In the genomic region with DNA sequence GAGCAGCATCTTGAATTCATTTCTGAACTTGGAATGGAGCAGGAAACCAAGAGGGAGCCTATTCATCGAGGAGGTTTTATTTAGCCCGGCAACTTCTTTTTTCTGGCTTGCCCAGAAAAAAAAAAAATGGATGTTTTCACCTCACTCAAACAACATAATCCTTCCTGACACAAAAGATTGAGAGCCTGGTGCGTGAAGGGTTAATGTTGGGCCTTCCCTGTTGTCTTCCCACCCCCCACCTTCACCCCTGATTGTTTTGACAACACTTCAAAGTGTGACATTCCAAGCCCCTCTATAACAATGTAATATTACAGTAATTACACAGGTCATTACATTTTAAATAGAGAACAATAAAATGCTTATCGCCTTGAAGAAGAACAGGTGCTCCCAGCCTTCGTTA, we compare ENCODE assay signal across 12 mouse cellular contexts. TPM values are rescaled to one million over a fixed set of nuclear protein-coding genes. Genes with fewer than 3 reads are reported as not detected.
DNase-seq lines count a peak whose midpoint lies in the region; ATAC-seq and TF ChIP-seq lines count a peak whose summit lies in the region.
"Had no signal": no experiment of that assay in that cellular context is flagged by ENCODE, and none has a peak within 500 bp of the region (broad histone marks: within the 10 kb centered on the region; RNA-seq: fewer than 3 reads in every experiment).

No protein-coding gene starts in this region.

- no peak for TF ChIP-seq CTCF in lung, embryonic 14.5 days (IDR thresholded peaks at IDR 0.05; ENCODE audit: low read depth)

- ATAC-seq in lung, embryonic 14.5 days (ENCODE audit: insufficient read depth), result no peak
- no peak for ATAC-seq in forebrain, embryonic 12.5 days (ENCODE audit: low FRiP score)
- ATAC-seq in granulocyte monocyte progenitor cell, adult 5-6 weeks (replicated peaks; ENCODE audit: poor library complexity, severe bottlenecking), result no peak
- ATAC-seq: liver, embryonic 12.5 days had no signal

- no peak for DNase-seq in lung, embryonic 14.5 days
- no peak for DNase-seq in lung, postnatal 14 days
- no peak for DNase-seq in limb, embryonic 10.5 days (ENCODE audit: low spot score)
- peak; percentile 52 for DNase-seq in retina, embryonic 14.5 days (ENCODE audit: low spot score)
- no peak for DNase-seq in cerebellum, adult 9-11 months
- DNase-seq in adrenal gland, postnatal 36 days, result no peak
- DNase-seq: adrenal gland, adult 8-10 months; gastrocnemius, postnatal 14 days; kidney, adult 9 months had no signal

- WGBS in lung, embryonic 14.5 days, result 45% methylated on average over 5 of the region's 5 CpGs
- WGBS in forebrain, embryonic 12.5 days, result 2% methylated on average over 5 of the region's 5 CpGs
- 9% methylated on average over 5 of the region's 5 CpGs for WGBS in limb, embryonic 10.5 days

- no peaks in the 10 kb centered on the region for H3K27me3 ChIP-seq in lung, embryonic 14.5 days (ENCODE audit: insufficient read depth, low read length)
- H3K27me3 ChIP-seq in forebrain, embryonic 12.5 days, result peaks cover 3% of the 10 kb centered on the region; the same call in 1 of the 2 replicates
- peaks cover 1% of the 10 kb centered on the region; the same call in 1 of the 2 replicates for H3K27me3 ChIP-seq in limb, embryonic 10.5 days (ENCODE audit: low read depth, poor library complexity, severe bottlenecking)

- no peaks in the 10 kb centered on the region for H3K9me3 ChIP-seq in lung, embryonic 14.5 days (ENCODE audit: low read depth, low read length)
- no peaks in the 10 kb centered on the region for H3K9me3 ChIP-seq in forebrain, embryonic 12.5 days
- H3K9me3 ChIP-seq in limb, embryonic 10.5 days (replicated peaks), result no peaks in the 10 kb centered on the region
- H3K9me3 ChIP-seq: liver, embryonic 12.5 days had no signal

- 0 out of 2 replicates have a peak overlapping the region, but pooled peaks have one; percentile 7 for H3K4me2 ChIP-seq in lung, embryonic 14.5 days
- H3K4me2 ChIP-seq in forebrain, embryonic 12.5 days, result peak overlapping the region; percentile 44
- H3K4me2 ChIP-seq: liver, embryonic 12.5 days had no signal

- no peak overlapping the region for H3K9ac ChIP-seq in lung, embryonic 14.5 days
- peak overlapping the region; percentile 47 for H3K9ac ChIP-seq in forebrain, embryonic 12.5 days
- H3K9ac ChIP-seq: liver, embryonic 12.5 days had no signal

- no peaks in the 10 kb centered on the region for H3K36me3 ChIP-seq in lung, embryonic 14.5 days (ENCODE audit: insufficient read depth)
- H3K36me3 ChIP-seq in forebrain, embryonic 12.5 days (replicated peaks), result no peaks in the 10 kb centered on the region
- peaks cover 4% of the 10 kb centered on the region; the same call in 1 of the 2 replicates for H3K36me3 ChIP-seq in limb, embryonic 10.5 days
- H3K36me3 ChIP-seq: liver, embryonic 12.5 days had no signal

- H3K27ac ChIP-seq in lung, embryonic 14.5 days (ENCODE audit: low read depth), result no peak overlapping the region
- no peak overlapping the region for H3K27ac ChIP-seq in forebrain, embryonic 12.5 days
- H3K27ac ChIP-seq in limb, embryonic 10.5 days, result peak overlapping the region; percentile 100
- H3K27ac ChIP-seq: liver, embryonic 12.5 days had no signal

- peaks cover 37% of the 10 kb centered on the region for H3K4me1 ChIP-seq in lung, embryonic 14.5 days (ENCODE audit: insufficient read depth)
- H3K4me1 ChIP-seq in forebrain, embryonic 12.5 days, result peaks cover 80% of the 10 kb centered on the region
- peaks cover 79% of the 10 kb centered on the region for H3K4me1 ChIP-seq in limb, embryonic 10.5 days

- no peak overlapping the region for H3K4me3 ChIP-seq in lung, embryonic 14.5 days (ENCODE audit: low read depth, low read length)
- peak overlapping the region; percentile 25 for H3K4me3 ChIP-seq in forebrain, embryonic 12.5 days (replicated peaks)
- H3K4me3 ChIP-seq in limb, embryonic 10.5 days, result peak overlapping the region; percentile 94
- H3K4me3 ChIP-seq: liver, embryonic 12.5 days had no signal

RNA-seq across cellular contexts. Expression of a gene that starts 4.6 kb away (rescaled TPM):
- polyA plus RNA-seq in lung, embryonic 14.5 days (2014; fragmentation: Nextera tagmentation; extraction: Ambion mirVana), result 57.1 and 58.5 TPM in 2 replicates
- polyA plus RNA-seq in forebrain, embryonic 12.5 days (2016; fragmentation: Nextera tagmentation; extraction: Ambion mirVana), result 212 and 220 TPM in 2 replicates
- 96.4 and 166 TPM in 2 replicates for polyA plus RNA-seq in limb, embryonic 10.5 days (2016; fragmentation: Nextera tagmentation; extraction: Ambion mirVana)
- 9.3 and 11.7 TPM in 2 replicates for total RNA-seq in granulocyte monocyte progenitor cell, adult 5-6 weeks (2014; fragmentation: Nextera tagmentation)
- 0.73 and 2.9 TPM in 2 replicates for total RNA-seq in granulocyte monocyte progenitor cell, adult 5-6 weeks (2017)
- total RNA-seq in adrenal gland, postnatal 36 days (2021), result 10 to 100 TPM; 22.7 to 28.3 TPM
